ENCODE assay signal across 22 mouse cellular contexts in genomic region chr12:75724621-75725324, GRCm38 (mm10). TPM values are rescaled to one million over a fixed set of nuclear protein-coding genes. Genes with fewer than 3 reads are reported as not detected.
DNase-seq lines count a peak whose midpoint lies in the region; ATAC-seq and TF ChIP-seq lines count a peak whose summit lies in the region.
"Had no signal": no experiment of that assay in that cellular context is flagged by ENCODE, and none has a peak within 500 bp of the region (broad histone marks: within the 10 kb centered on the region; RNA-seq: fewer than 3 reads in every experiment).

No protein-coding gene starts in this region.

- no peak for TF ChIP-seq CTCF in G1E (IDR thresholded peaks at IDR 0.05; ENCODE audit: low read depth, low read length)

- WGBS in forebrain, embryonic 11.5 days: 93% methylated on average over 14 of the region's 14 CpGs

- no peak overlapping the region for H3K9ac ChIP-seq in forebrain, embryonic 11.5 days (ENCODE audit: low read length)
- H3K9ac ChIP-seq: embryonic facial prominence, embryonic 12.5 days; hindbrain, embryonic 13.5 days; intestine, embryonic 15.5 days; limb, embryonic 15.5 days; midbrain, embryonic 13.5 days had no signal

- H3K4me3 ChIP-seq in G1E (ENCODE audit: low read depth, low read length): peak overlapping the region; percentile 49; the same call in 1 of the 2 replicates
- no peak overlapping the region for H3K4me3 ChIP-seq in forebrain, embryonic 11.5 days (ENCODE audit: low read depth, low read length)
- H3K4me3 ChIP-seq: embryonic facial prominence, embryonic 12.5 days; gastrocnemius, adult 2 months; heart, adult 2 months; hindbrain, embryonic 13.5 days; intestine, embryonic 15.5 days; limb, embryonic 15.5 days; midbrain, embryonic 13.5 days; myocyte had no signal

- H3K36me3 ChIP-seq in G1E (replicated peaks): peaks cover 17% of the 10 kb centered on the region
- no peaks in the 10 kb centered on the region for H3K36me3 ChIP-seq in forebrain, embryonic 11.5 days (ENCODE audit: control insufficient read depth, insufficient read depth, low read length)
- H3K36me3 ChIP-seq: intestine, embryonic 15.5 days had no signal

- ATAC-seq in frontal cortex, adult (ENCODE audit: low TSS enrichment): peak; percentile 18; the same call in 1 of the 2 replicates
- no peak for ATAC-seq in G1E (ENCODE audit: extremely low read depth, insufficient number of reproducible peaks, low FRiP score, poor library complexity, severe bottlenecking)
- peak; percentile 74 for ATAC-seq in erythroid progenitor cell, adult 5-6 weeks (replicated peaks; ENCODE audit: low FRiP score, poor library complexity, severe bottlenecking)
- peak; percentile 44 for ATAC-seq in megakaryocyte progenitor cell, adult 5-6 weeks (replicated peaks; ENCODE audit: poor library complexity)
- ATAC-seq in forebrain, embryonic 11.5 days (replicated peaks; ENCODE audit: low FRiP score): no peak
- ATAC-seq: forebrain, embryonic 14.5 days; intestine, embryonic 15.5 days; midbrain, embryonic 13.5 days had no signal

- peaks cover 43% of the 10 kb centered on the region for H3K4me1 ChIP-seq in G1E (ENCODE audit: insufficient read depth, low read depth, low read length)
- H3K4me1 ChIP-seq in forebrain, embryonic 11.5 days (replicated peaks; ENCODE audit: control insufficient read depth, insufficient read depth, low read length): no peaks in the 10 kb centered on the region
- H3K4me1 ChIP-seq: embryonic facial prominence, embryonic 12.5 days; hindbrain, embryonic 13.5 days; intestine, embryonic 15.5 days; midbrain, embryonic 13.5 days had no signal

- no peak for DNase-seq in frontal cortex, postnatal 25 days (ENCODE audit: low spot score in 2 of 2)
- DNase-seq in G1E (ENCODE audit: low spot score): no peak
- DNase-seq in forebrain, embryonic 11.5 days (ENCODE audit: low spot score): no peak
- no peak for DNase-seq in gastrocnemius, adult 18-20 months (ENCODE audit: low spot score)
- DNase-seq in adrenal gland, adult 8-10 months: no peak
- DNase-seq: adrenal gland, postnatal 14 days; cerebellum, postnatal 36 days; gastrocnemius, adult 2 months; heart, adult 2 months; heart, postnatal 10 days; lung, postnatal 14 days; thymus, postnatal 14 days had no signal

- no peak overlapping the region for H3K4me2 ChIP-seq in forebrain, embryonic 11.5 days (ENCODE audit: low read depth, low read length, severe bottlenecking)
- H3K4me2 ChIP-seq: embryonic facial prominence, embryonic 12.5 days; hindbrain, embryonic 13.5 days; intestine, embryonic 15.5 days; limb, embryonic 15.5 days; midbrain, embryonic 13.5 days had no signal

- H3K27ac ChIP-seq in forebrain, embryonic 11.5 days (ENCODE audit: low read depth, low read length): no peak overlapping the region
- H3K27ac ChIP-seq: embryonic facial prominence, embryonic 12.5 days; gastrocnemius, adult 2 months; heart, adult 2 months; hindbrain, embryonic 13.5 days; intestine, embryonic 15.5 days; limb, embryonic 15.5 days; midbrain, embryonic 13.5 days had no signal

- no peaks in the 10 kb centered on the region for H3K9me3 ChIP-seq in G1E (replicated peaks)
- no peaks in the 10 kb centered on the region for H3K9me3 ChIP-seq in forebrain, embryonic 11.5 days (ENCODE audit: control insufficient read depth, low read length)
- H3K9me3 ChIP-seq: embryonic facial prominence, embryonic 12.5 days; hindbrain, embryonic 13.5 days; intestine, embryonic 15.5 days; limb, embryonic 15.5 days; midbrain, embryonic 13.5 days had no signal

- H3K27me3 ChIP-seq in G1E (ENCODE audit: insufficient read depth, low read length): peaks cover 6% of the 10 kb centered on the region; the same call in 1 of the 2 replicates
- no peaks in the 10 kb centered on the region for H3K27me3 ChIP-seq in forebrain, embryonic 11.5 days (ENCODE audit: control insufficient read depth, insufficient read depth, low read length)
- H3K27me3 ChIP-seq: embryonic facial prominence, embryonic 12.5 days; hindbrain, embryonic 13.5 days; intestine, embryonic 15.5 days; limb, embryonic 15.5 days; midbrain, embryonic 13.5 days had no signal

RNA-seq across cellular contexts. Expression of gene Sgpp1, which starts 10.8 kb away (rescaled TPM):
- total RNA-seq in G1E (2014; fragmentation: Nextera tagmentation) (23.6 and 31.0 TPM in 2 replicates), G1E (2017) (16.4 and 16.8 TPM in 2 replicates)
- polyA plus RNA-seq in G1E (2012): 5.3 and 5.6 TPM in 2 replicates
- 39.3 and 53.2 TPM in 2 replicates for total RNA-seq in erythroid progenitor cell, adult 5-6 weeks (2015; ENCODE audit: low replicate concordance)
- total RNA-seq in erythroid progenitor cell, adult 5-6 weeks (2017; ENCODE audit: low replicate concordance): 32.9 and 42.8 TPM in 2 replicates
- total RNA-seq in megakaryocyte progenitor cell, adult 5-6 weeks (2015): 85.2 and 93.9 TPM in 2 replicates
- 66.5 and 75.7 TPM in 2 replicates for total RNA-seq in megakaryocyte progenitor cell, adult 5-6 weeks (2017)
- 9.2 and 10.2 TPM in 2 replicates for polyA plus RNA-seq in forebrain, embryonic 11.5 days (2014; fragmentation: Nextera tagmentation; extraction: Ambion mirVana)
- 10 to 100 TPM; 12.0 to 13.4 TPM for total RNA-seq in gastrocnemius, adult 18-20 months (2021)
- 100 to 1,000 TPM; 155 to 228 (median 174) TPM for total RNA-seq in adrenal gland, adult 8-10 months (2022)

RNA-seq across cellular contexts. Expression of gene Wdr89, which starts 55.4 kb away (rescaled TPM):
- total RNA-seq in G1E (2014; fragmentation: Nextera tagmentation) (19.5 and 22.2 TPM in 2 replicates), G1E (2017) (22.6 and 28.2 TPM in 2 replicates)
- 8.7 and 11.3 TPM in 2 replicates for polyA plus RNA-seq in G1E (2012)
- 4.7 and 5.9 TPM in 2 replicates for total RNA-seq in erythroid progenitor cell, adult 5-6 weeks (2015; ENCODE audit: low replicate concordance)
- 6.7 and 11.8 TPM in 2 replicates for total RNA-seq in erythroid progenitor cell, adult 5-6 weeks (2017; ENCODE audit: low replicate concordance)
- total RNA-seq in megakaryocyte progenitor cell, adult 5-6 weeks (2015): 17.0 and 20.6 TPM in 2 replicates
- total RNA-seq in megakaryocyte progenitor cell, adult 5-6 weeks (2017): 17.4 and 17.5 TPM in 2 replicates
- polyA plus RNA-seq in forebrain, embryonic 11.5 days (2014; fragmentation: Nextera tagmentation; extraction: Ambion mirVana): 10.6 and 11.9 TPM in 2 replicates
- 1 to 10 TPM; 2.1 to 2.7 TPM for total RNA-seq in gastrocnemius, adult 18-20 months (2021)
- total RNA-seq in adrenal gland, adult 8-10 months (2022): 1 to 10 TPM; 4.8 to 5.9 (median 5.5) TPM

Comparison
In these comparisons a context has a peak if more than half of its experiments do, and no peak if none do; other contexts are left out.
1. ATAC-seq: peak in frontal cortex, adult (single experiment), erythroid progenitor cell, adult 5-6 weeks (single experiment) and megakaryocyte progenitor cell, adult 5-6 weeks (single experiment); none in G1E (single experiment) and forebrain, embryonic 11.5 days (single experiment).